Mouse (Mus musculus): ENCODE results near the gene Mapkapk2.
"Not testable (repeated sequence)": the region's sequence is repeated elsewhere in the genome, so short reads cannot be mapped to it uniquely, and the experiment has no call there.

Mapkapk2 gene

GRCm38 (mm10) chr1:131097700-131098094, at the start of gene Mapkapk2:
Gene Mapkapk2, minus strand, starts transcription at chr1:131097826.
- peak; percentile 90 for DNase-seq (ENCODE audit: low spot score)

- DNase-seq (ENCODE audit: low spot score), result no peak
Observed at GRCm38 (mm10) chr1:131146181-131146614, 48.6 kb upstream of the Mapkapk2 start.

- not testable (repeated sequence) for DNase-seq (ENCODE audit: low spot score)
Observed at GRCm38 (mm10) chr1:131145222-131145621, 47.6 kb upstream of the Mapkapk2 start.

- DNase-seq (ENCODE audit: low spot score), result no peak
Observed at GRCm38 (mm10) chr1:131142472-131142871, 44.8 kb upstream of the Mapkapk2 start.

GRCm38 (mm10) chr1:131141449-131141848, 43.8 kb upstream of the Mapkapk2 start:
- no peak for DNase-seq (ENCODE audit: low spot score)

- DNase-seq (ENCODE audit: low spot score), result no peak
Observed at GRCm38 (mm10) chr1:131139102-131140095, 41.8 kb upstream of the Mapkapk2 start.

GRCm38 (mm10) chr1:131138191-131139016, 40.8 kb upstream of the Mapkapk2 start, which contains the start of gene Dyrk3:
Gene Dyrk3, minus strand, starts transcription at chr1:131138340.
- DNase-seq (ENCODE audit: low spot score), result peak; percentile 89

GRCm38 (mm10) chr1:131137717-131138118, 40.1 kb upstream of the Mapkapk2 start:
- DNase-seq (ENCODE audit: low spot score), result no peak

- DNase-seq (ENCODE audit: low spot score), result no peak
Observed at GRCm38 (mm10) chr1:131137111-131137510, 39.5 kb upstream of the Mapkapk2 start.

- no peak for DNase-seq (ENCODE audit: low spot score)
Observed at GRCm38 (mm10) chr1:131135960-131136629, 38.5 kb upstream of the Mapkapk2 start.

GRCm38 (mm10) chr1:131134942-131135522, 37.4 kb upstream of the Mapkapk2 start:
- DNase-seq (ENCODE audit: low spot score), result no peak

- no peak for DNase-seq (ENCODE audit: low spot score)
Observed at GRCm38 (mm10) chr1:131134231-131134630, 36.6 kb upstream of the Mapkapk2 start.

GRCm38 (mm10) chr1:131125987-131126744, 28.5 kb upstream of the Mapkapk2 start:
- peak; percentile 49 for DNase-seq (ENCODE audit: low spot score)

- DNase-seq (ENCODE audit: low spot score), result no peak
Observed at GRCm38 (mm10) chr1:131123522-131124265, 26.1 kb upstream of the Mapkapk2 start.

- no peak for DNase-seq (ENCODE audit: low spot score)
Observed at GRCm38 (mm10) chr1:131121987-131122386, 24.4 kb upstream of the Mapkapk2 start.

GRCm38 (mm10) chr1:131119026-131119425, 21.4 kb upstream of the Mapkapk2 start:
- DNase-seq (ENCODE audit: low spot score), result no peak

- no peak for DNase-seq (ENCODE audit: low spot score)
Observed at GRCm38 (mm10) chr1:131118530-131118929, 20.9 kb upstream of the Mapkapk2 start.

- peak; percentile 80 for DNase-seq (ENCODE audit: low spot score)
Observed at GRCm38 (mm10) chr1:131116430-131117011, 18.9 kb upstream of the Mapkapk2 start.

- DNase-seq (ENCODE audit: low spot score), result peak; percentile 67
Observed at GRCm38 (mm10) chr1:131115932-131116331, 18.3 kb upstream of the Mapkapk2 start.

- no peak for DNase-seq (ENCODE audit: low spot score)
Observed at GRCm38 (mm10) chr1:131112576-131112975, 14.9 kb upstream of the Mapkapk2 start.
